Mouse (Mus musculus) Patski (cell line): ENCODE measurements around the gene Tmed1. TPM values are rescaled to one million over a fixed set of nuclear protein-coding genes. Genes with fewer than 3 reads are reported as not detected.
A peak's percentile ranks its signal among the peaks of the same experiment; 100 is the strongest.

Source experiments
- ATAC-seq: fragments of 100-300 bp; one replicate; pipeline ENCODE4 v1.8.0; 2021
- CTCF ChIA-PET: fragments of 350-600 bp; sonication (Branson Sonifier 250); formaldehyde crosslinking; loops from one replicate; lab custom pipeline; 2022; ENCODE audit warnings: inconsistent platforms; lab: Charles Lee
- POLR2A ChIA-PET: fragments of 350-600 bp; sonication (Branson Sonifier 250); formaldehyde crosslinking; loops from one replicate; lab custom pipeline; 2022; ENCODE audit warnings: antibody characterized with exemption, inconsistent platforms; lab: Charles Lee
- DNase-seq: peaks from one replicate; pipeline ENCODE4 v3.0.0-alpha.2; 2011; ENCODE audit warnings: low read depth, low spot score
- H3K27me3 ChIP-seq: fragments of 371-371 bp; one replicate; pipeline ENCODE4 v1.5.1; 2021
- CTCF ChIP-seq: fragments of 100-300 bp; IDR thresholded peaks from one replicate; pipeline ENCODE4 v1.5.1; 2021
- in situ Hi-C: fragments of 300-500 bp; cut with MboI; formaldehyde crosslinking; loops from 3 replicates; pipeline ENCODE4 v1.11.1; 2018; ENCODE audit warnings: low pct_unique_long_range_greater_than_20kb, mixed read lengths
- polyA plus RNA-seq: library from polyadenylated mRNA; unstranded; gene quantifications from one replicate; pipeline ENCODE4 v1.2.3, GENCODE M21; 2021

The Tmed1 gene
- 63.0 TPM for polyA plus RNA-seq

DNA sequence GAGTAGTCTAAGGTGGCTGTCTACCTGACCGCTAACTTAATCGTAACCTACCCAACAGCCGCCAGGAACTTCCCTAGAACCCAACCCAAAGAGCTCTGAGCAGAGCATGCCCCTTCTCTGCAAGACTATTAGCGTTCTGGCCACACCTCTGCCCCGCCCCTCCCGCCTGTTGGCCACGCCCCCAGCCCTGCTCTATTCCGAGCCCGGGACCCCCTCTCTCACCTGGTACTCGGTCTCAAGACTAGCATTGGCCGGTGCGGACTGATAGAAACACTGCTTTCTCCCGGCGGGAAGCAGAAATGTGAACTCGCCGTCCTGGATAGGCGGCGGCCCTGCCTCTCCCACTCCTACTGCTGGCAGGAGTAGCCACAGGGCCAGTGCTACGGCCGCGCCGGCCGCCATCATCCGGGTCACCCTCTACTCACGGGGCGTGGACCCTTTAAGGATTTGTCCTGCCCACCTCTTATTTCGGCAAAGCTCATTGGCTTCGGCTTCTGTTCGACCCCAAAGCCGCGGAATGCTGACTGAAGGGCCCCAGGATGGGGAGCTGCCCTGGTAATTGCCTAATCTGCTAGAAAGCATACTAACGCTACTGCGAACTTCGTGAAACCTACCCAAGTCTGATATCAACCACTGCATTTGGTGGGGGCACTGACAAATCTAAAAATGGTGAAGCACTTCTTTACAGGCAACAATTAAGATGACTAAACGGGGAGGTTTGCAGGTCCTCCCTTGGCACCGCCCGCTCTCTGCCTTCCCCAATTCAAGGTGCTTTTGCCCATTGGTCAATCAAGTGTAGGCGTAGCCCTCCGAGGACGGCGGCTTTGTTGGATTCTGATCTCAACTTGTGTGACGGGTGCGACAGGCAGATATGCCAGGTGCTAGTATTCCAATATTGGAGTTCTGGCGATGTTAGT, at the start of gene Tmed1:
Gene Tmed1, minus strand, starts transcription at position 481 of the 917 bp plus-strand sequence.
- POLR2A ChIA-PET: interaction anchor here (0.7 to 1.1 kb wide), 3 partner anchors 16 to 82 kb away, joined by 3 to 4 read pairs (median 4); no protein-coding TSS in a partner anchor

DNA sequence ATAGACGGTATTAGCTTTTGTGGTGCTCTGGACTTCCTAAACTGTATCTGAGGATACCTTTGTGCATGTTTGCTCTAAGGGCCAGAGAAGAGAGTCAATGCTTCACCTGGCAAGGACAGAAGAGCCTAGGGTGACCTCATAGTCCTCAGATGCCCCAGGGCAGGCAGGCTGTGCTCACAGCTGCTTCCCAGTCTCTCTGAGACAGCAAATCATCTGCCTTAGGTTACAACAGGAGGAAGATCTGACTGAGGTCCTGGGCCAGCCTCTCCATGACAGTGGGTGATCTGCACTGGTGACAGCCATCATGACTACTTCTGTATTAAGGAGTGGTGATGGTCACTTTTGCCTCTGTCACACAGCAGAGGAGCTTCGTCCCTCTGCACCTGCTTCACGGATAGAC, 49.1 kb upstream of the Tmed1 start:
- DNase-seq (no peak), ATAC-seq (no peak)
- ChIA-PET POLR2A (no interaction called here), CTCF (interaction anchor here (1.4 kb wide), 1 partner anchor 9 kb away, joined by 4 read pairs; no protein-coding TSS in a partner anchor)
- H3K27me3 ChIP-seq: no peaks in the 10 kb centered on the region
- TF ChIP-seq CTCF: no peak
- in situ Hi-C loops: no loop called here

More for the DNA sequence above, at the start of gene Tmed1:
- CTCF ChIA-PET: interaction anchor here (0.9 to 2.1 kb wide), 5 partner anchors 15 to 197 kb away, joined by 3 to 6 read pairs (median 3); no protein-coding TSS in a partner anchor
- ATAC-seq (peak; percentile 90), DNase-seq (peak; percentile 87)
- no peak for TF ChIP-seq CTCF
- in situ Hi-C loops: no loop called here
- H3K27me3 ChIP-seq: no peaks in the 10 kb centered on the region

DNA sequence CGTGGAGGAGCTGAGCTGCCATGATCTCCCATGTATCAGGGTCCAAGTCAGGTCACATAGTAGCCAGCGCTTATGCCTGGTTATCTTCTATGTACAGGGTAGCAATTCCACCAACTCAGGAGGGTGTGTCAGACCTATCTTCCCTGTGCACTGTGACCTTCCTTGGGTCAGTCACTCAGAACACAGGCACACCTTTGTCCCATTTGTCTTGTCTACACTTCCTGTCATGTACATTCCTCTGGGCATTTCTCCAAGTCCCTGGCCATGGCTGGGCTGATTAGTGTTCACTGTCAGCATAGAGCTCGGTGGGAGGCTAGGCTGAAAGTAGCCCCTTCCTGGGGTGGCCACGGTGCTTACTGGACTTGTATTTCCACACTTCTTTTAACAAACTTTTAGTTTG, 48.3 kb upstream of the Tmed1 start:
- ChIA-PET CTCF (interaction anchor here (1.4 kb wide), 1 partner anchor 8 kb away, joined by 4 read pairs; no protein-coding TSS in a partner anchor), POLR2A (no interaction called here)
- no peak for DNase-seq
- no peaks in the 10 kb centered on the region for H3K27me3 ChIP-seq
- in situ Hi-C loops: no loop called here
- ATAC-seq: no peak
- no peak for TF ChIP-seq CTCF

DNA sequence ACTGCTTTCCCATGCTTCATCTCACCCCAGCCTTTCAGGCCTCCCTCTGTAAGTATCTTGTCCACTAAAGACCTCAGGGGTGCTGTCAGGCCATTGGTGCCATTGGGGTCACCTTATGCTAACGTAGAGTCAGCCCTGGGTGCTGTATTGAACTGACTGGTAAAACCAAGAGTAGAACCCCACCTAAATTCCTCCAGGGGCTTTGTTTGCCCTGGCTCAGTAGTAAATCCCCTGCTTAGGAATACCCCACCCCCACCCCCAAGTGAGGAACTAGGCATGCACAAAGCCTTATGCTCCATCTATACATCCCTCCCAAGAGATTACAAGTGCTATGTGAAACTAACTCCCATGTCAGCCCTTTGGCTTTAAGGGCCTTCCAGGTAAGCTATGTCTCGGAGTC, 47.5 kb upstream of the Tmed1 start:
- no peak for ATAC-seq
- in situ Hi-C loops: no loop called here
- POLR2A ChIA-PET: no interaction called here
- DNase-seq: no peak
- TF ChIP-seq CTCF: no peak
- no peaks in the 10 kb centered on the region for H3K27me3 ChIP-seq
- CTCF ChIA-PET: no interaction called here

DNA sequence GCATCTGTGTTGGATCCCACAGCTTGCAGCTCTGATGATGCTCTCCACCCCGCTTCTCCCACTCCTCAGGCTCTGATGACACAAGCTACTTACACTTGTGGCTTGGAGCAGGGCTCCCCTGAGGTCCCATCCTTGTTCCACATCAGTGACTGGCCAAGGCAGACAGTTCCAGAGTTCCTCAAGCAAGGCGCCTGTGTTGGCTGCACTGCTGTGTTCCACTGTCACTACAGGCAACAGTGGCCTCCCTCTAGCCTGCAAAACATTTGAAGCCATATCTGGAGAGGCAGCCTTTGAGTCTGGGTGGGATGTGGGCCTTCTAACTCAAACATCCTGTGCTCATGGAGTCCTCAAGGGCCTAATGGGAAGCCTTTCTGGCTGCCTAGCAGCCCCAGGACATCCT, 46.9 kb upstream of the Tmed1 start:
- no peak for TF ChIP-seq CTCF
- CTCF ChIA-PET: no interaction called here
- ATAC-seq: no peak
- in situ Hi-C loops: no loop called here
- no peaks in the 10 kb centered on the region for H3K27me3 ChIP-seq
- POLR2A ChIA-PET: no interaction called here
- DNase-seq: no peak

DNA sequence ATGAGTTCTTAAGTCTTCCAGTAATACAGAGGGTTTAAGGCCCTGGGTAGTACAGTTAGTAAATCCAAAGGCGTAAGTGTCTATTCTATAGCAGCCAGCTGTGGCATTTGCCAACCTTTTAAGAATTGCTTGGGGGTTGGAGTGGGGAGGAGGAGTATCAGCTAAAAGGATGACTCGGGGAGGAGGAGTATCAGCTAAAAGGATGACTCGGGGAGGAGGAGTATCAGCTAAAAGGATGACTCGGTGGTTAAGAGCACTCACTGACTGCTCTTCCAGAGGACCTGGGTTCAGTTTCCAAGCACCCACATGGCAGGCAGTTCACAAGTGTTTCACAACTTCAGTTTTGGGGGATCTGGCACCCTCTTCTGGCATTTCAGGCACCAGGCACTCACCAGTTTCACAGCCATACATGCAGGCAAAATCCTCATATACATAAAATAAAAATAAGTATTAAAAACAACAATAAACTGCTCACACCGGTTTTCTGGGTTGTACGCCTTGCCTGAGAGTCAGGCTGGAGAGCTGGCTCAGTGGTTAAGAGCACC, 45.2 kb upstream of the Tmed1 start:
- TF ChIP-seq CTCF: peak; percentile 26
- CTCF ChIA-PET: interaction anchor here (1.1 to 1.6 kb wide), 4 partner anchors 9 to 46 kb away, joined by 3 to 5 read pairs (median 3); no protein-coding TSS in a partner anchor
- DNase-seq (no peak), ATAC-seq (no peak)
- H3K27me3 ChIP-seq: no peaks in the 10 kb centered on the region
- in situ Hi-C loops: no loop called here
- POLR2A ChIA-PET: interaction anchor here (0.7 kb wide), 1 partner anchor 43 kb away, joined by 3 read pairs; no protein-coding TSS in a partner anchor

DNA sequence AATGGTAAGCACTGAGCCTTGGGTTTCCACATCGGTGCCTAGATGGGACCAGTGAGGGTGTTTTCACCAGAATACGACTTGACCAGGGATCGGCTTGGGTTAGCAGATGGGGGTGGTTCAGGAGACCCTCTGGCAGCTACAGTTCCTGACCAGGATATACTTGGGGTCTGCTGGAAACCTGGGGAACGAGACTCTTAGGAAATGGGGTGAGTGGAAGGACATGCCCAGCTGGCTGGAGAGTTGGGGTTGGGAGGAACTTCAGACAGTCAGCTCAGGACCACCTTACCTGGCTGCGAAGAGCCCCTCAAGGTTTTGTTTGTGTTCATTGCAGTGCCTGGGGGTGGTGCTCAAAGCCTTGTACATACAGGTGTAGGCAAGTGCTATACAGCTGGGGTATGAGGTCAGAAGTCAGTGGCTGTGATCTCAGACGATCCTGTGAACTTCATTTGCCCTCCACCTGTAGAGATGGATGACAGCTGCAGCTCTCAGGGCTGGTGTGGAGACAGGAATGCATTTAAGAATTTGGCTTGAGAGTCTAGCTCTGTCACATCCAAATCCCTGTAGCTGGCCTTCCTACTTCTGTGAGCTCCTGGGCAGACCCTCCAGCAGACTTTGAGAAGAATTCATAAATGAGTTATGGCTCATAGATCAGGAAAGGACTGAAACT, 43.7 kb upstream of the Tmed1 start:
- ChIA-PET CTCF (interaction anchor here (1.5 to 2.3 kb wide), 2 partner anchors 10 to 48 kb away, joined by 3 to 7 read pairs; no protein-coding TSS in a partner anchor), POLR2A (no interaction called here)
- DNase-seq: no peak
- no peak for ATAC-seq
- in situ Hi-C loops: no loop called here
- TF ChIP-seq CTCF: no peak
- no peaks in the 10 kb centered on the region for H3K27me3 ChIP-seq

DNA sequence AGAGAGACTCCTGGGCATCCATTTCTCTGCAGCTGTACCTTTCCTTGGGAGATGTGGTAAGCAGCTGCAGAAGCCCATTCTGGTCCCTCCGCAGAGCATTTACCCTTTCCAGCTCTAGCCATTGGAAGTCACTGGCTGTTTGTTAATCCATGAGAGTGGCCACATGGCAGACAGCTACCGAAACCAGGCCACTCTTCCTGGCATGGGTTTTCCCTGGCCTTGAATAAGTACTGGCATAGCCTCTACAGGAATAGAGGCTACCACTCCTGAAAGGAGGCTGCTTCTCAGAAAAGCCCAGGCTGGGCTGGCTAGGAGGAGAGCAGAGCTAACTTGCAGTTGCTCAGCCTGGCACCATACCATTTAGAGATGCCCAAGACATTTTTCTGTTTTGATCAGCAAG, 41.0 kb upstream of the Tmed1 start:
- no peak for DNase-seq
- CTCF ChIA-PET: interaction anchor here (1.5 to 2.0 kb wide), 2 partner anchors 8 to 17 kb away, joined by 4 to 5 read pairs; no protein-coding TSS in a partner anchor
- in situ Hi-C loops: no loop called here
- TF ChIP-seq CTCF: no peak
- POLR2A ChIA-PET: interaction anchor here (0.6 to 0.7 kb wide), 3 partner anchors 12 to 226 kb away, joined by 3 to 4 read pairs (median 3); no protein-coding TSS in a partner anchor
- ATAC-seq: no peak
- H3K27me3 ChIP-seq: no peaks in the 10 kb centered on the region

DNA sequence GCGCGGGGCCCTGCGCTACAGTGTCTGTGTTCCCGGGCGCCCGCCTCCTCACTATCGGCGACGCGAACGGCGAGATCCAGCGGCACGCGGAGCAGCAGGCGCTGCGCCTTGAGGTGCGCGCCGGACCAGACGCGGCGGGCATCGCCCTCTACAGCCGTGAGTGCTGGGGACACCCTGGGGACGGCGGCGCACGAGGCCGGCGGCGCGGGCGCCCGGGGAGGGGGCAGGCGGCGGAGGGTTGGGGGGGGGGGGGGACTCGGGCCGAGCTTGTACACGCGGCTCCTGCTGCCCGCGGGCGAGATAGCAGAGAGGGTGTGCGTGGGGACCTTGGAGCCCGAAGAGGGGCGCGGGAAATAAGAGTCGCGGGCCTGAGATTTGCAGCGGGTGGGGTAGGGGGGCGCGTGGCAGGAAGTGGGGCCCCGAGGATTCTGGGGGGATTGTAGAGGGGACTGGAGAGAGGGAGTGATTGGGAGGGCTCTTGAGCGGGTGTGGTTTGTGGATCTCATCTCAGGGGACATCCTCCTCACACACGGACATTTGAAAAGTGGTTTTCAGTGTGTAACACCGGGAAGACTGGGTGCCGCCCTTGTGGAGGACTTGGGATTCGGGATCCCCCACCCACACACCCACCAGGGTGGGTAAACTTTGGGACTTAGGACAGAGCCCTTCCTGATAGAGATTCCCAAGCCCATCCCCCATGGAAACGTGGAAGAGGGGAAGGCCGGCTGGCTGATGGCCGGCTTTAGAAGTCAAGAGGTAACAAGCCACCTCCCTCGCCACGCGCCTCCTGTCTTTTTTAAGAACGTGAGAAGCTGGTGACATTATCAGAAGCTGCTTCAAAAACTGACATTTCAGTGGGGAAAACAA, 37.3 kb upstream of the Tmed1 start:
- POLR2A ChIA-PET: no interaction called here
- in situ Hi-C loops: loop anchor here (5.0 kb wide), 1 partner anchor 45 kb away; the partner anchor contains the start of genes Timm29 and Yipf2
- CTCF ChIA-PET: interaction anchor here (1.1 to 1.4 kb wide), 2 partner anchors 21 to 27 kb away, joined by 3 read pairs; no protein-coding TSS in a partner anchor
- no peaks in the 10 kb centered on the region for H3K27me3 ChIP-seq
- TF ChIP-seq CTCF: no peak
- no peak for DNase-seq
- peak; percentile 6 for ATAC-seq
